Mouse (Mus musculus): ENCODE data around the gene Nr1h5. TPM values are rescaled to one million over a fixed set of nuclear protein-coding genes. Genes with fewer than 3 reads are reported as not detected.

Nr1h5 gene
- polyA plus RNA-seq (2012; rRNA removed) = not detected in 2 replicates

GRCm38 (mm10) chr3:102964033-102964432, at the start of gene Nr1h5:
Gene Nr1h5, minus strand, starts transcription at chr3:102964133.

GRCm38 (mm10) chr3:102995605-102996321, 31.8 kb upstream of the Nr1h5 start, which contains the start of gene Sike1:
Gene Sike1, plus strand, starts transcription at chr3:102995708.

GRCm38 (mm10) chr3:102935451-102936354, 28.2 kb downstream of the Nr1h5 start, which contains the start of gene Sycp1:
Gene Sycp1, minus strand, starts transcription at chr3:102936100.

Other genes starting within 250 kb of the Nr1h5 start
- 0.99 and 2.0 TPM in 2 replicates for gene Tspan2, start 229.6 kb downstream of the Nr1h5 start, polyA plus RNA-seq (2012; rRNA removed)
- gene Tshb, start 181.4 kb downstream of the Nr1h5 start, polyA plus RNA-seq (2012; rRNA removed) = not detected in 2 replicates
- gene Sycp1, start 28.0 kb downstream of the Nr1h5 start, polyA plus RNA-seq (2012; rRNA removed) = not detected in 2 replicates
- 7.2 and 8.5 TPM in 2 replicates for gene Sike1, start 31.6 kb upstream of the Nr1h5 start, polyA plus RNA-seq (2012; rRNA removed)
- gene Csde1, start 56.3 kb upstream of the Nr1h5 start, polyA plus RNA-seq (2012; rRNA removed) = 2.1 and 4.8 TPM in 2 replicates
- gene Nras, start 94.2 kb upstream of the Nr1h5 start, polyA plus RNA-seq (2012; rRNA removed) = 3.6 and 4.2 TPM in 2 replicates
- gene Ampd1, start 109.9 kb upstream of the Nr1h5 start, polyA plus RNA-seq (2012; rRNA removed) = 0.38 and 0.49 TPM in 2 replicates
- 0.66 and 0.85 TPM in 2 replicates for gene Dennd2c, start 138.5 kb upstream of the Nr1h5 start, polyA plus RNA-seq (2012; rRNA removed)
- gene Bcas2, start 207.5 kb upstream of the Nr1h5 start, polyA plus RNA-seq (2012; rRNA removed) = 5.3 and 6.0 TPM in 2 replicates

Data from stomach, adult 2 months (tissue).